Mouse (Mus musculus) neural tube, embryonic 10.5 days (tissue): ENCODE measurements at regions not wholly inside any gene's neighbourhood (a gene's known extent, or its start where the extent isn't known, plus 50 kb on each side); places are given as distances from the start of the nearest gene placed in this dataset.

ENCODE experiments used
- DNase-seq: peaks from one replicate; pipeline ENCODE4 v3.0.0-alpha.2; 2017; ENCODE audit warnings: low spot score; ENCODE audit errors: extremely low spot score

GRCm38 (mm10) chr17:78023507-78024355 is 176.3 kb upstream of the Crim1 start:
- peak; percentile 19 for DNase-seq

- no peak for DNase-seq
Measured at GRCm38 (mm10) chr17:78024356-78024723, 175.7 kb upstream of the Crim1 start.

GRCm38 (mm10) chr17:78025294-78025693 is 174.8 kb upstream of the Crim1 start:
- peak; percentile 15 for DNase-seq

GRCm38 (mm10) chr17:78035648-78036047 is 164.4 kb upstream of the Crim1 start:
- DNase-seq, result no peak

GRCm38 (mm10) chr17:78040338-78040737 is 159.7 kb upstream of the Crim1 start:
- no peak for DNase-seq

- no peak for DNase-seq
Measured at GRCm38 (mm10) chr17:78041204-78041603, 158.8 kb upstream of the Crim1 start.

- DNase-seq, result no peak
Measured at GRCm38 (mm10) chr17:78049766-78050165, 150.3 kb upstream of the Crim1 start.

- DNase-seq, result no peak
Measured at GRCm38 (mm10) chr17:78050203-78050602, 149.8 kb upstream of the Crim1 start.

- DNase-seq, result no peak
Measured at GRCm38 (mm10) chr17:78075892-78076291, 124.2 kb upstream of the Crim1 start.

GRCm38 (mm10) chr17:78078381-78078780 is 121.7 kb upstream of the Crim1 start:
- no peak for DNase-seq

- DNase-seq, result no peak
Measured at GRCm38 (mm10) chr17:78084419-78084818, 115.6 kb upstream of the Crim1 start.

- DNase-seq, result no peak
Measured at GRCm38 (mm10) chr17:78086963-78087362, 113.1 kb upstream of the Crim1 start.

GRCm38 (mm10) chr17:78097699-78098098 is 102.3 kb upstream of the Crim1 start:
- no peak for DNase-seq

GRCm38 (mm10) chr17:78108793-78109192 is 91.3 kb upstream of the Crim1 start:
- no peak for DNase-seq

- no peak for DNase-seq
Measured at GRCm38 (mm10) chr17:78109364-78110222, 90.5 kb upstream of the Crim1 start.

- DNase-seq, result no peak
Measured at GRCm38 (mm10) chr17:78132116-78132515, 67.9 kb upstream of the Crim1 start.

GRCm38 (mm10) chr17:78137986-78138385 is 62.1 kb upstream of the Crim1 start:
- no peak for DNase-seq

- DNase-seq, result no peak
Measured at GRCm38 (mm10) chr17:78140660-78141059, 59.4 kb upstream of the Crim1 start.

- no peak for DNase-seq
Measured at GRCm38 (mm10) chr17:78141136-78141535, 58.9 kb upstream of the Crim1 start.

GRCm38 (mm10) chr17:78142431-78142830 is 57.6 kb upstream of the Crim1 start:
- no peak for DNase-seq

GRCm38 (mm10) chr17:78145335-78145734 is 54.7 kb upstream of the Crim1 start:
- DNase-seq, result no peak
